8 mouse cellular contexts compared by ENCODE assay signal in genomic region chr15:101266132-101266963, GRCm38 (mm10). TPM values are rescaled to one million over a fixed set of nuclear protein-coding genes. Genes with fewer than 3 reads are reported as not detected.
DNase-seq lines count a peak whose midpoint lies in the region; ATAC-seq and TF ChIP-seq lines count a peak whose summit lies in the region.

No protein-coding gene starts in this region.

- TF ChIP-seq EP300 in lung, postnatal 0 days (IDR thresholded peaks at IDR 0.05), result peak; percentile 94

- peaks cover 58% of the 10 kb centered on the region for H3K4me1 ChIP-seq in hindbrain, embryonic 10.5 days (replicated peaks)
- peaks cover 9% of the 10 kb centered on the region for H3K4me1 ChIP-seq in lung, postnatal 0 days (ENCODE audit: insufficient read depth, low read depth, low read length)

- peak overlapping the region; percentile 61 for H3K4me3 ChIP-seq in hindbrain, embryonic 10.5 days
- H3K4me3 ChIP-seq in lung, postnatal 0 days (ENCODE audit: low read depth, low read length), result peak overlapping the region; percentile 57

- under 1% methylated on average over 57 of the region's 57 CpGs for WGBS in hindbrain, embryonic 10.5 days
- WGBS in lung, postnatal 0 days, result 2% methylated on average over 52 of the region's 57 CpGs

- peak overlapping the region; percentile 50 for H3K9ac ChIP-seq in lung, postnatal 0 days (replicated peaks; ENCODE audit: low read depth)

- DNase-seq in CD8-positive naive resting alpha-beta T cell, adult 2 months (ENCODE audit: low read depth in 2 of 2, low spot score in 2 of 2), result peak; percentile 97 to 99
- DNase-seq in cerebellum, adult 18-20 months, result peak; percentile 92 to 94
- peak; percentile 77 for DNase-seq in hindbrain, embryonic 10.5 days (ENCODE audit: low spot score)
- DNase-seq in layer of hippocampus, postnatal 10 days (ENCODE audit: low spot score in 2 of 2), result peak; percentile 86 to 92
- DNase-seq in lung, postnatal 0 days (ENCODE audit: low spot score), result peak; percentile 97
- peak; percentile 76 for DNase-seq in ovary, postnatal 10 days (ENCODE audit: low spot score)
- DNase-seq in thymus, postnatal 0 days (ENCODE audit: low spot score), result peak; percentile 91

- peaks cover 8% of the 10 kb centered on the region; the same call in 1 of the 2 replicates for H3K36me3 ChIP-seq in hindbrain, embryonic 10.5 days
- peaks cover 5% of the 10 kb centered on the region; the same call in 1 of the 2 replicates for H3K36me3 ChIP-seq in lung, postnatal 0 days (ENCODE audit: insufficient read depth, low read length)

- TF ChIP-seq CTCF in lung, postnatal 0 days (IDR thresholded peaks at IDR 0.05), result peak; percentile 54

- no peaks in the 10 kb centered on the region for H3K9me3 ChIP-seq in hindbrain, embryonic 10.5 days
- H3K9me3 ChIP-seq in lung, postnatal 0 days (ENCODE audit: low read length), result no peaks in the 10 kb centered on the region

- peaks cover 61% of the 10 kb centered on the region for H3K27me3 ChIP-seq in hindbrain, embryonic 10.5 days (ENCODE audit: insufficient read depth, poor library complexity, severe bottlenecking)
- no peaks in the 10 kb centered on the region for H3K27me3 ChIP-seq in lung, postnatal 0 days (replicated peaks; ENCODE audit: insufficient read depth, low read length)

- H3K4me2 ChIP-seq in lung, postnatal 0 days (replicated peaks; ENCODE audit: low read depth, low read length), result peak overlapping the region; percentile 83

- ATAC-seq in frontal cortex, adult (ENCODE audit: low TSS enrichment), result peak; percentile 64
- peak; percentile 95 for ATAC-seq in lung, postnatal 0 days

- H3K27ac ChIP-seq in hindbrain, embryonic 10.5 days, result peak overlapping the region; percentile 82
- peak overlapping the region; percentile 81 for H3K27ac ChIP-seq in lung, postnatal 0 days (ENCODE audit: low read length)

RNA-seq across cellular contexts. Expression of gene Nr4a1, which starts 12.3 kb away (rescaled TPM):
- 4.8 and 5.1 TPM in 2 replicates for polyA plus RNA-seq in hindbrain, embryonic 10.5 days (2016; fragmentation: Nextera tagmentation; extraction: Ambion mirVana)
- total RNA-seq in layer of hippocampus, postnatal 10 days (2021), result 10 to 100 TPM; 28.4 to 33.9 TPM
- 7.8 and 11.8 TPM in 2 replicates for polyA plus RNA-seq in lung, postnatal 0 days (2015; fragmentation: Nextera tagmentation; extraction: Ambion mirVana)
- 24.4 and 27.4 TPM in 2 replicates for polyA plus RNA-seq in thymus, postnatal 0 days (2015; fragmentation: Nextera tagmentation; extraction: Ambion mirVana)

RNA-seq across cellular contexts. Expression of gene Atg101, which starts 17.7 kb away (rescaled TPM):
- polyA plus RNA-seq in hindbrain, embryonic 10.5 days (2016; fragmentation: Nextera tagmentation; extraction: Ambion mirVana), result 79.0 and 82.1 TPM in 2 replicates
- 10 to 100 TPM; 41.1 to 43.3 TPM for total RNA-seq in layer of hippocampus, postnatal 10 days (2021)
- polyA plus RNA-seq in lung, postnatal 0 days (2015; fragmentation: Nextera tagmentation; extraction: Ambion mirVana), result 73.1 and 74.2 TPM in 2 replicates
- 95.1 and 103 TPM in 2 replicates for polyA plus RNA-seq in thymus, postnatal 0 days (2015; fragmentation: Nextera tagmentation; extraction: Ambion mirVana)

RNA-seq across cellular contexts. Expression of gene 6030408B16Rik, which starts 26.7 kb away (rescaled TPM):
- polyA plus RNA-seq in hindbrain, embryonic 10.5 days (2016; fragmentation: Nextera tagmentation; extraction: Ambion mirVana), result 0.27 and 0.39 TPM in 2 replicates
- total RNA-seq in layer of hippocampus, postnatal 10 days (2021), result not detected
- 74.9 and 82.4 TPM in 2 replicates for polyA plus RNA-seq in lung, postnatal 0 days (2015; fragmentation: Nextera tagmentation; extraction: Ambion mirVana)
- 0.22 and 0.40 TPM in 2 replicates for polyA plus RNA-seq in thymus, postnatal 0 days (2015; fragmentation: Nextera tagmentation; extraction: Ambion mirVana)

RNA-seq across cellular contexts. Expression of gene Grasp, which starts 42.4 kb away (rescaled TPM):
- polyA plus RNA-seq in hindbrain, embryonic 10.5 days (2016; fragmentation: Nextera tagmentation; extraction: Ambion mirVana), result 5.5 and 5.8 TPM in 2 replicates
- 10 to 100 TPM; 33.3 to 35.3 TPM for total RNA-seq in layer of hippocampus, postnatal 10 days (2021)
- 8.2 and 8.6 TPM in 2 replicates for polyA plus RNA-seq in lung, postnatal 0 days (2015; fragmentation: Nextera tagmentation; extraction: Ambion mirVana)
- polyA plus RNA-seq in thymus, postnatal 0 days (2015; fragmentation: Nextera tagmentation; extraction: Ambion mirVana), result 1.2 TPM in 2 replicates

Comparison
In these comparisons a context has a peak if more than half of its experiments do, and no peak if none do; other contexts are left out.
1. Peak in every context shown above with its lines: DNase-seq, ATAC-seq, H3K4me3 ChIP-seq and H3K27ac ChIP-seq.
2. RNA of gene 6030408B16Rik, which starts 26.7 kb away (polyA plus RNA-seq): 74.9 to 82.4 TPM in lung, postnatal 0 days; 0.27 to 0.39 TPM in hindbrain, embryonic 10.5 days and 0.22 to 0.40 TPM in thymus, postnatal 0 days; every median in the first group is over 10 times any median in the second.